Comparison of ENCODE assay signal across 9 mouse cellular contexts in genomic region chr5:31047074-31047473, GRCm38 (mm10). TPM values are rescaled to one million over a fixed set of nuclear protein-coding genes. Genes with fewer than 3 reads are reported as not detected.
DNase-seq lines count a peak whose midpoint lies in the region; ATAC-seq and TF ChIP-seq lines count a peak whose summit lies in the region.
"Had no signal": no experiment of that assay in that cellular context is flagged by ENCODE, and none has a peak within 500 bp of the region (broad histone marks: within the 10 kb centered on the region; RNA-seq: fewer than 3 reads in every experiment).

No protein-coding gene starts in this region.

- DNase-seq in layer of hippocampus, adult 2 months (ENCODE audit: low spot score in 2 of 2) = no peak
- no peak for DNase-seq in layer of hippocampus, adult 8-10 months (ENCODE audit: low spot score in 2 of 2)
- no peak for DNase-seq in Muller cell, postnatal 12 days (ENCODE audit: inconsistent ontology term)
- no peak for DNase-seq in thymus, postnatal 0 days (ENCODE audit: low spot score)
- DNase-seq in layer of hippocampus, postnatal 10 days (ENCODE audit: low spot score in 2 of 2) = no peak

- 75% methylated on average over 5 of the region's 5 CpGs for whole genome bisulfite sequencing in embryonic facial prominence, embryonic 12.5 days
- 76% methylated on average over 5 of the region's 5 CpGs for WGBS in intestine, embryonic 16.5 days
- WGBS in neural tube, embryonic 12.5 days = 81% methylated on average over 5 of the region's 5 CpGs

- no peak for TF ChIP-seq CTCF in layer of hippocampus, adult 2 months (conservative IDR thresholded peaks at IDR 0.05)

- H3K9ac ChIP-seq in embryonic facial prominence, embryonic 12.5 days = no peak overlapping the region
- H3K9ac ChIP-seq in intestine, embryonic 16.5 days (ENCODE audit: low read depth, low read length) = peak overlapping the region; percentile 96; the same call in 1 of the 2 replicates
- no peak overlapping the region; the same call in 1 of the 2 replicates for H3K9ac ChIP-seq in neural tube, embryonic 12.5 days

- H3K27me3 ChIP-seq in embryonic facial prominence, embryonic 12.5 days = no peaks in the 10 kb centered on the region
- no peaks in the 10 kb centered on the region for H3K27me3 ChIP-seq in intestine, embryonic 16.5 days (replicated peaks; ENCODE audit: control insufficient read depth, insufficient read depth, low read length)
- H3K27me3 ChIP-seq in neural tube, embryonic 12.5 days (replicated peaks) = no peaks in the 10 kb centered on the region

- peaks cover 15% of the 10 kb centered on the region; the same call in 1 of the 2 replicates for H3K36me3 ChIP-seq in embryonic facial prominence, embryonic 12.5 days
- no peaks in the 10 kb centered on the region; the same call in 1 of the 2 replicates for H3K36me3 ChIP-seq in intestine, embryonic 16.5 days (ENCODE audit: control insufficient read depth, insufficient read depth, low read length)
- H3K36me3 ChIP-seq in neural tube, embryonic 12.5 days = peaks cover 14% of the 10 kb centered on the region; the same call in 1 of the 2 replicates

- peak overlapping the region; percentile 79 for H3K4me2 ChIP-seq in embryonic facial prominence, embryonic 12.5 days (replicated peaks)
- peak overlapping the region; percentile 84 for H3K4me2 ChIP-seq in intestine, embryonic 16.5 days (ENCODE audit: low read depth, low read length)
- peak overlapping the region; percentile 73 for H3K4me2 ChIP-seq in neural tube, embryonic 12.5 days (replicated peaks)

- H3K4me1 ChIP-seq in embryonic facial prominence, embryonic 12.5 days = peaks cover 7% of the 10 kb centered on the region; the same call in 1 of the 2 replicates
- H3K4me1 ChIP-seq in intestine, embryonic 16.5 days (ENCODE audit: control insufficient read depth, insufficient read depth, low read length) = peaks cover 6% of the 10 kb centered on the region; the same call in 1 of the 2 replicates
- H3K4me1 ChIP-seq in neural tube, embryonic 12.5 days = peaks cover 4% of the 10 kb centered on the region

- no peaks in the 10 kb centered on the region for H3K9me3 ChIP-seq in embryonic facial prominence, embryonic 12.5 days
- no peaks in the 10 kb centered on the region for H3K9me3 ChIP-seq in intestine, embryonic 16.5 days (ENCODE audit: control insufficient read depth, low read length)
- no peaks in the 10 kb centered on the region for H3K9me3 ChIP-seq in neural tube, embryonic 12.5 days

- H3K4me3 ChIP-seq in layer of hippocampus, adult 2 months = peak overlapping the region; percentile 87
- H3K4me3 ChIP-seq in embryonic facial prominence, embryonic 12.5 days = peak overlapping the region; percentile 56
- H3K4me3 ChIP-seq in intestine, embryonic 16.5 days (ENCODE audit: low read length) = peak overlapping the region; percentile 81
- H3K4me3 ChIP-seq in neural tube, embryonic 12.5 days = peak overlapping the region; percentile 67; the same call in 1 of the 2 replicates

- H3K27ac ChIP-seq in layer of hippocampus, adult 2 months = no peak overlapping the region
- H3K27ac ChIP-seq in embryonic facial prominence, embryonic 12.5 days = no peak overlapping the region
- H3K27ac ChIP-seq in intestine, embryonic 16.5 days (ENCODE audit: low read length) = no peak overlapping the region
- H3K27ac ChIP-seq in neural tube, embryonic 12.5 days = no peak overlapping the region

- no peak for ATAC-seq in embryonic facial prominence, embryonic 12.5 days (ENCODE audit: insufficient number of reproducible peaks, insufficient read depth, low FRiP score, low TSS enrichment)
- no peak for ATAC-seq in intestine, embryonic 16.5 days
- no peak for ATAC-seq in neural tube, embryonic 12.5 days (ENCODE audit: low FRiP score, low read depth)

RNA-seq across cellular contexts. Expression of gene Atraid, which starts 1.0 kb away (rescaled TPM):
- 10 to 100 TPM; 73.4 to 78.8 TPM for total RNA-seq in layer of hippocampus, adult 2 months (2021)
- total RNA-seq in layer of hippocampus, adult 8-10 months (2022) = 10 to 100 TPM; 69.8 to 92.2 (median 78.6) TPM
- 117 and 118 TPM in 2 replicates for polyA plus RNA-seq in embryonic facial prominence, embryonic 12.5 days (2016; fragmentation: Nextera tagmentation; extraction: Ambion mirVana)
- polyA plus RNA-seq in intestine, embryonic 16.5 days (2015; fragmentation: Nextera tagmentation; extraction: Ambion mirVana) = 180 and 190 TPM in 2 replicates
- 119 and 125 TPM in 2 replicates for polyA plus RNA-seq in neural tube, embryonic 12.5 days (2016; fragmentation: Nextera tagmentation; extraction: Ambion mirVana)
- 123 and 132 TPM in 2 replicates for polyA plus RNA-seq in thymus, postnatal 0 days (2015; fragmentation: Nextera tagmentation; extraction: Ambion mirVana)
- total RNA-seq in layer of hippocampus, postnatal 10 days (2021) = 10 to 100 TPM; 80.1 to 86.1 TPM

RNA-seq across cellular contexts. Expression of gene Slc5a6, which starts 1.6 kb away (rescaled TPM):
- total RNA-seq in layer of hippocampus, adult 2 months (2021) = 10 to 100 TPM; 15.0 to 16.1 TPM
- 10 to 100 TPM; 15.8 to 21.3 (median 18.6) TPM for total RNA-seq in layer of hippocampus, adult 8-10 months (2022)
- 11.8 and 12.4 TPM in 2 replicates for polyA plus RNA-seq in embryonic facial prominence, embryonic 12.5 days (2016; fragmentation: Nextera tagmentation; extraction: Ambion mirVana)
- polyA plus RNA-seq in intestine, embryonic 16.5 days (2015; fragmentation: Nextera tagmentation; extraction: Ambion mirVana) = 18.8 TPM in 2 replicates
- polyA plus RNA-seq in neural tube, embryonic 12.5 days (2016; fragmentation: Nextera tagmentation; extraction: Ambion mirVana) = 11.0 and 12.2 TPM in 2 replicates
- polyA plus RNA-seq in thymus, postnatal 0 days (2015; fragmentation: Nextera tagmentation; extraction: Ambion mirVana) = 7.0 and 8.7 TPM in 2 replicates
- total RNA-seq in layer of hippocampus, postnatal 10 days (2021) = 10 to 100 TPM; 14.2 to 16.6 TPM

RNA-seq across cellular contexts. Expression of gene Cad, which starts 7.5 kb away (rescaled TPM):
- total RNA-seq in layer of hippocampus, adult 2 months (2021) = 10 to 100 TPM; 17.1 to 21.6 TPM
- 10 to 100 TPM; 18.2 to 20.4 (median 19.2) TPM for total RNA-seq in layer of hippocampus, adult 8-10 months (2022)
- 40.6 and 41.0 TPM in 2 replicates for polyA plus RNA-seq in embryonic facial prominence, embryonic 12.5 days (2016; fragmentation: Nextera tagmentation; extraction: Ambion mirVana)
- polyA plus RNA-seq in intestine, embryonic 16.5 days (2015; fragmentation: Nextera tagmentation; extraction: Ambion mirVana) = 16.8 and 18.2 TPM in 2 replicates
- polyA plus RNA-seq in neural tube, embryonic 12.5 days (2016; fragmentation: Nextera tagmentation; extraction: Ambion mirVana) = 24.2 and 30.1 TPM in 2 replicates
- 15.3 and 16.8 TPM in 2 replicates for polyA plus RNA-seq in thymus, postnatal 0 days (2015; fragmentation: Nextera tagmentation; extraction: Ambion mirVana)
- 10 to 100 TPM; 21.2 to 23.2 TPM for total RNA-seq in layer of hippocampus, postnatal 10 days (2021)

RNA-seq across cellular contexts. Expression of gene Dnajc5g, which starts 59.0 kb away (rescaled TPM):
- not detected for total RNA-seq in layer of hippocampus, adult 2 months (2021)
- not detected for total RNA-seq in layer of hippocampus, adult 8-10 months (2022)
- not detected in 2 replicates for polyA plus RNA-seq in embryonic facial prominence, embryonic 12.5 days (2016; fragmentation: Nextera tagmentation; extraction: Ambion mirVana)
- not detected in 2 replicates for polyA plus RNA-seq in intestine, embryonic 16.5 days (2015; fragmentation: Nextera tagmentation; extraction: Ambion mirVana)
- not detected in 2 replicates for polyA plus RNA-seq in neural tube, embryonic 12.5 days (2016; fragmentation: Nextera tagmentation; extraction: Ambion mirVana)
- not detected in 2 replicates for polyA plus RNA-seq in thymus, postnatal 0 days (2015; fragmentation: Nextera tagmentation; extraction: Ambion mirVana)
- total RNA-seq in layer of hippocampus, postnatal 10 days (2021) = not detected
- total RNA-seq: megakaryocyte-erythroid progenitor cell, adult 5-6 weeks had no signal
